Comparison of ENCODE assay signal across 14 mouse cellular contexts in the genomic region with DNA sequence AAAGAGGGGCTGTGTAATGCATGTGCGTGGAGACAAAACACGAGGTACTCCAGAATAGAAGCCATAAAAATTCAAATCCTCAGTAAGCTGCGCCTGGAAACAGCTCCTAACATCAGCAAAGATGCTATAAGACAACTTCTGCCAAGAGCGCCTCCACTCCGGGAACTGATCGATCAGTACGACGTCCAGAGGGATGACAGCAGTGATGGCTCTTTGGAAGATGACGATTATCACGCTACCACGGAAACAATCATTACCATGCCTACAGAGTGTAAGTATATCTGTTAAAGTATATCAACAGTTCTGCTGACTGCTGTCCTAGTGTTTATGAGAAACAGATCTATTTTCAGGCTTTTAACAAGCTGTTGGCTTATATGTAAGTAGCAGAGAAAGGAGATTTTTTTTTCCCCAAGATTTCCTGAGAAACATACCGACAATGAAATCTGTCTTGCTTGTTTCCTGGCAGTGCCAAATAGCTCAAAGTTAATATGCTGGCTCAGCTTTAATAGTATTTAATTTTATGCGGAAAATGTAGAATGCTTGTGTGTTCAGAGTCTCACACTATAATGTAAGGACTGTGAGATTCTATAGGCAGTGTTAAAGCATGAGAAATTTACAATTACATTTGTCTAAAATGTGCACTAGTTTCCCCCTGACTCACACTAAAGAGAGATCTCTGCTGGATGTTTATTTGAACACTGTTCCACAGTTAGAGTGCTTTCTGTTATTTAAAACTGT. TPM values are rescaled to one million over a fixed set of nuclear protein-coding genes. Genes with fewer than 3 reads are reported as not detected.
DNase-seq lines count a peak whose midpoint lies in the region; ATAC-seq lines count a peak whose summit lies in the region.
"Had no signal": no experiment of that assay in that cellular context is flagged by ENCODE, and none has a peak within 500 bp of the region (broad histone marks: within the 10 kb centered on the region; RNA-seq: fewer than 3 reads in every experiment).

No protein-coding gene starts in this region.

- H3K4me3 ChIP-seq in hindbrain, embryonic 16.5 days (ENCODE audit: low read length) = peak overlapping the region; percentile 9; the same call in 1 of the 2 replicates
- no peak overlapping the region; the same call in 1 of the 2 replicates for H3K4me3 ChIP-seq in midbrain, embryonic 16.5 days (ENCODE audit: low read depth, low read length)
- H3K4me3 ChIP-seq in kidney, embryonic 16.5 days (ENCODE audit: low read length) = no peak overlapping the region
- H3K4me3 ChIP-seq: lung, embryonic 15.5 days had no signal

- H3K9ac ChIP-seq in hindbrain, embryonic 16.5 days (ENCODE audit: low read depth, low read length) = peak overlapping the region; percentile 23; the same call in 1 of the 2 replicates
- no peak overlapping the region for H3K9ac ChIP-seq in midbrain, embryonic 16.5 days (ENCODE audit: low read depth, low read length)
- H3K9ac ChIP-seq in kidney, embryonic 16.5 days (replicated peaks; ENCODE audit: low read length) = no peak overlapping the region
- H3K9ac ChIP-seq: lung, embryonic 15.5 days had no signal

- H3K4me1 ChIP-seq in hindbrain, embryonic 16.5 days (ENCODE audit: control insufficient read depth, insufficient read depth, low read depth, low read length) = peaks cover 6% of the 10 kb centered on the region; the same call in 1 of the 2 replicates
- H3K4me1 ChIP-seq in midbrain, embryonic 16.5 days (ENCODE audit: control insufficient read depth, insufficient read depth, low read length) = peaks cover 13% of the 10 kb centered on the region; the same call in 1 of the 2 replicates
- peaks cover 15% of the 10 kb centered on the region; the same call in 1 of the 2 replicates for H3K4me1 ChIP-seq in kidney, embryonic 16.5 days (ENCODE audit: insufficient read depth, low read length)
- H3K4me1 ChIP-seq: lung, embryonic 15.5 days had no signal

- H3K27ac ChIP-seq in hindbrain, embryonic 16.5 days (ENCODE audit: low read depth, low read length) = no peak overlapping the region
- no peak overlapping the region for H3K27ac ChIP-seq in midbrain, embryonic 16.5 days (ENCODE audit: low read length)
- H3K27ac ChIP-seq in kidney, embryonic 16.5 days (ENCODE audit: low read length) = no peak overlapping the region
- H3K27ac ChIP-seq: lung, embryonic 15.5 days had no signal

- no peaks in the 10 kb centered on the region for H3K27me3 ChIP-seq in hindbrain, embryonic 16.5 days (replicated peaks; ENCODE audit: control insufficient read depth, insufficient read depth, low read length)
- H3K27me3 ChIP-seq in midbrain, embryonic 16.5 days (ENCODE audit: control insufficient read depth, insufficient read depth, low read depth, low read length) = no peaks in the 10 kb centered on the region
- H3K27me3 ChIP-seq in kidney, embryonic 16.5 days (ENCODE audit: insufficient read depth, low read length) = no peaks in the 10 kb centered on the region
- H3K27me3 ChIP-seq: lung, embryonic 15.5 days had no signal

- peak overlapping the region; percentile 44 for H3K4me2 ChIP-seq in hindbrain, embryonic 16.5 days (ENCODE audit: low read length)
- peak overlapping the region; percentile 23 for H3K4me2 ChIP-seq in midbrain, embryonic 16.5 days (ENCODE audit: low read length)
- no peak overlapping the region for H3K4me2 ChIP-seq in kidney, embryonic 16.5 days (replicated peaks; ENCODE audit: low read depth, low read length)
- H3K4me2 ChIP-seq: lung, embryonic 15.5 days had no signal

- H3K9me3 ChIP-seq in hindbrain, embryonic 16.5 days (ENCODE audit: control insufficient read depth, low read length) = no peaks in the 10 kb centered on the region
- no peaks in the 10 kb centered on the region for H3K9me3 ChIP-seq in midbrain, embryonic 16.5 days (replicated peaks; ENCODE audit: control insufficient read depth, low read length, poor library complexity, severe bottlenecking)
- no peaks in the 10 kb centered on the region for H3K9me3 ChIP-seq in kidney, embryonic 16.5 days (ENCODE audit: low read length)
- H3K9me3 ChIP-seq: lung, embryonic 15.5 days had no signal

- ATAC-seq in frontal cortex, adult (ENCODE audit: low TSS enrichment) = peak; percentile 91
- ATAC-seq in hindbrain, embryonic 16.5 days = no peak
- no peak for ATAC-seq in midbrain, embryonic 16.5 days
- ATAC-seq in kidney, embryonic 16.5 days (ENCODE audit: low FRiP score, low TSS enrichment) = no peak
- ATAC-seq: intestine, embryonic 16.5 days had no signal

- 48% methylated on average over 13 of the region's 13 CpGs for WGBS in hindbrain, embryonic 16.5 days
- WGBS in midbrain, embryonic 16.5 days = 55% methylated on average over 13 of the region's 13 CpGs
- WGBS in kidney, embryonic 16.5 days = 70% methylated on average over 13 of the region's 13 CpGs

- no peak for DNase-seq in frontal cortex, postnatal 25 days (ENCODE audit: low spot score in 2 of 2)
- peak; percentile 41 for DNase-seq in brain, adult 2 months (ENCODE audit: low read depth, low spot score)
- DNase-seq in retina, embryonic 14.5 days (ENCODE audit: low spot score) = no peak
- no peak for DNase-seq in adrenal gland, postnatal 36 days
- DNase-seq: cerebellum, adult 8-10 months; gastrocnemius, postnatal 10 days; thymus, postnatal 14 days had no signal

- H3K36me3 ChIP-seq in hindbrain, embryonic 16.5 days (ENCODE audit: control insufficient read depth, insufficient read depth, low read length) = no peaks in the 10 kb centered on the region
- no peaks in the 10 kb centered on the region for H3K36me3 ChIP-seq in midbrain, embryonic 16.5 days (ENCODE audit: control insufficient read depth, insufficient read depth, low read length)
- no peaks in the 10 kb centered on the region for H3K36me3 ChIP-seq in kidney, embryonic 16.5 days (ENCODE audit: insufficient read depth, low read length)
- H3K36me3 ChIP-seq: lung, embryonic 15.5 days had no signal

RNA-seq across cellular contexts. Expression of a gene that starts 0.6 kb away (rescaled TPM):
- 0.21 and 0.59 TPM in 2 replicates for polyA plus RNA-seq in hindbrain, embryonic 16.5 days (2015; fragmentation: Nextera tagmentation; extraction: Ambion mirVana)
- 0.18 and 0.25 TPM in 2 replicates for polyA plus RNA-seq in midbrain, embryonic 16.5 days (2015; fragmentation: Nextera tagmentation; extraction: Ambion mirVana)
- total RNA-seq in adrenal gland, postnatal 36 days (2021) = not detected
- polyA plus RNA-seq in kidney, embryonic 16.5 days (2015; fragmentation: Nextera tagmentation; extraction: Ambion mirVana) = 0.09 and 0.21 TPM in 2 replicates
- total RNA-seq: neutrophil, adult 5-6 weeks had no signal
- polyA plus RNA-seq: intestine, embryonic 16.5 days had no signal

RNA-seq across cellular contexts. Expression of a gene that starts 42.1 kb away (rescaled TPM):
- 5.3 and 6.5 TPM in 2 replicates for polyA plus RNA-seq in hindbrain, embryonic 16.5 days (2015; fragmentation: Nextera tagmentation; extraction: Ambion mirVana)
- 3.8 and 5.5 TPM in 2 replicates for polyA plus RNA-seq in midbrain, embryonic 16.5 days (2015; fragmentation: Nextera tagmentation; extraction: Ambion mirVana)
- total RNA-seq in adrenal gland, postnatal 36 days (2021) = under 1 TPM; 0.40 to 0.60 TPM
- polyA plus RNA-seq in kidney, embryonic 16.5 days (2015; fragmentation: Nextera tagmentation; extraction: Ambion mirVana) = 10.4 and 11.2 TPM in 2 replicates
